Mouse (Mus musculus) spleen, adult 12 weeks (tissue): ENCODE results near the gene Add2.
"Not testable (repeated sequence)": the region's sequence is repeated elsewhere in the genome, so short reads cannot be mapped to it uniquely, and the experiment has no call there.

Experiments
- DNase-seq: peaks from one replicate; pipeline ENCODE4 v3.0.0; 2022; ENCODE audit warnings: low spot score

Add2 gene

DNA sequence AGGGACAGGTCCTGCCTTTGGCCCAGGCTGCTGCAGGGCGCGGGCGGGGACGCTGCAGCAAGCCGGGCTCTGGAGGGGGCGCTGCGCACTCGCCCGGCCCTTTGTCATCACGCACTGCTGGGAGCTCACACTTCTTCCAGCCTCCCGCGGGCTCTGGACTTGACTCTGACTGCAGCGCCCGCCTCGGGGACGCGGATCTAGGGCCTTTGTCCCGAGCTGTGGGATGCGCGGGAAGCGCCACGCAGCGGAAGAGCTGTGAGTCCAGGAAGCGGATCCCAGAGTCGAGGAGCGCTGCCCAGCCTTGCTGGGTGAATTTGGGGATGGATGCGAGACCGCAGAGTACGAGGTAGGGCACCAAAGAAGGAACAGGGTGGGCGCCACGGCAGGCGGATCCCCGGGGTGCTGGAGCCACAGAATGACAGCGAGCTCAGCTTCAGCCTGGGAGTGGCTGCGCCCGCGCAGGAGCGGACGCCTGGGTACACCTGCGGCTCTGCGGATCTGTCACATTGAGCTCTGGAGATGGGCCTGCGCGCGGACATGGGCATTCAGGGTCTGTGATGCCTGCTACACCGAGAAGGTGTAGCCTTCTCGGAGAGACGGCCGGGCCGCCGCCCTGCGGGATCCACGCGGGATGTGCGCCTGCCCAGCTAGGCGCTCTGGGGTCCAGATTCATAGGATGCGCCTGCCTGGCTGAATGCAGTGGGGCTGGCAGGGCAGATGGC, at the start of gene Add2:
Add2 (plus strand) TSS at position 81 of the 722 bp plus-strand sequence.
- DNase-seq, result no peak

DNA sequence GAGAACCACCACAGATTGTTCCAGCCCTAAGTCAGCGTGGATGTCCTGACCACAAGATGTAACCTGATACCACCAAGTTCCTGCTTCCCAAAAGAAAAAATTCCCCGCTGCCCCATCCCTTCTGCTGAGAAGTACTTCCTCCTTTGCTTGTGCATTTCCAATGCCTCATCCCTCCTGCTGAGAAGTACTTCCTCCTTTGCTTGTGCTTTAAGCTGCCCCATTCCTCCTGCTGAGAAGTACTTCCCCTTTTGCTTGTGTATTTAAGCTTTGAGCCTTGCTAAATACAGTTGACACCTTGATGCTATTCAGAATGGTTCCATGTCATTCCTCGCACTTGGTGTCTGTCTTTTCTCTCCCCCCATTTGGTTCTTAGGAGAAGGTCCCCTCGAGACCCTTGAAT, 49.7 kb upstream of the Add2 start:
- DNase-seq, result not testable (repeated sequence)

DNA sequence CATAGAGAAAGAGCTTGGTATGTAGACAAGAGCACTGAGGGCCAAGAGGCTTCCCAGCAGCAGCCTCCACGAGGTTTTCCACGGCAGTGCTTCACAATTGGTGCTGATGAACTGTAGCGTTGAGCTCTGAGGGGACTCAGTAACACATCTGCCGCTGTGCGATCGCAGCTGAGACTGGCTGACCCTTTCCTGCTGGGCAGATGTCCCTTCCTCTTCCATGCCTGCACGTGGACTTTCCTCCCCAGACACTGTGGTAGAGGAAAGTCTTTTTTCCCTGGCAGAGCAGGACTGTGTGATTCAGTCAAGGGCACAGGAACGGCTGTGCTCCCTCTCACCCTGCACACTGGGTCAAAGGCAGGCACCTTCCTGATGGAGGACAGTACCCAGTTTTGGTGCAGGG, 44.1 kb upstream of the Add2 start:
- no peak for DNase-seq

DNA sequence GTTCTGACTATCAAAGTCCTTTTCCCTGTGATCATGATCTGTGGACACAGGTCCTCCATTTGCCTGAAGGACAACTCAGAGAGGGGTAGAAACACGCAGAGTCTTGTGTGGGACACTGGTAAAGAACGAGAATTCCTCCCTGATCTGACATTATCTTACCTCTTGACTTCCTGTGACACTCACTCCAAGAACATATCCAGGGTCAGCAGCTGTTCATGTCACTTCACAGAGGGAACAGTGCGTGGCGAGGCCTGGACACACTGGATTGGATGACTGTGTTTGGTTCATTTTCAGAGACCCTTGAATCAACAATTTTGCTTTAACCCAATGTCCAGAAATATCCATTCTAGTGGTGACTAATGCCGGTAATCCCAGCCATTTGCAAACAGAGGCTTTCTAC, 38.9 kb upstream of the Add2 start:
- not testable (repeated sequence) for DNase-seq

DNA sequence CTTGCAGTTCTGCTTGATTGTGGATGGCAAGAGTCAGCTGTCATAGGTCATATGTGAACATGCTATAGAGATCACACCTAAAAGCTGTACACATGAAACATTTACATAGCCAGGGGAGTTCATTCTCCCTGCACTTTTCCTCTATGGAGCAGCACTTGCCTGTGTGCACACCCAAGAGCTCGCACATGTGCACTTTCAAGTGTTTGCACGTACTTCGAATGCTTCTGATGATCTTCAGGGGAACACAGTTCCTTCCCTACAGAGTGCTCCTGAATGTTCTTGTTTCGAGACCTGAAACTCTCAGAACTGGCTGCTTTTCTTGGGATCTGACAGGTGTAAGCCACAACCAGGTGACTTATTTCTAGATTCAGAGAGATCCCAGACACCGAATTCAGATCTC, 37.7 kb upstream of the Add2 start:
- DNase-seq, result not testable (repeated sequence)

DNA sequence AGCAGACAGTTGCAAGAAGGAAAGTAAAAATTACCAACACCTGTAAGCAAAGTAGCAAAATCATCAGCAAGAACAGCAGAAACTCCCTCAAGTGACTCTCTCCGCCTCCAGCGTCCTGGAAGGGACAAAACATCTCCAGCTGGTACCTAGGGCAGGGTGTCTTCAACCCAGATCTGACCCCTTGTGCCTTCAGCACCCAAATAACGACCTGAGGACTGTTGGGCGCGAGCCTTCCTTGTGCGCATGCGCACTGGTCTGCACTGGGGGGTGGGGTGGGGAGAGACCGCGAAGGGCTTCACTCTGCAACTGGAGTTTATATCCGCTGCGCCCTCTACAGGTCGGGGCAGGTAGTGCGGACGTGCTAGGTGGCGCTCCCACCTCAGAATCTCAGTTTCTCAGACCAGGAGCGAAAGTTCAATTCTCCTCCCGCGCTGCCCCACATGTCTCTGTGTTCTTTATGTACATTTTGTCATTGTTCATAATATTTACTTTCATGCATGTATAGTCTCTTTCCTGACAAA, 25.0 kb upstream of the Add2 start:
- DNase-seq, result peak; percentile 25

DNA sequence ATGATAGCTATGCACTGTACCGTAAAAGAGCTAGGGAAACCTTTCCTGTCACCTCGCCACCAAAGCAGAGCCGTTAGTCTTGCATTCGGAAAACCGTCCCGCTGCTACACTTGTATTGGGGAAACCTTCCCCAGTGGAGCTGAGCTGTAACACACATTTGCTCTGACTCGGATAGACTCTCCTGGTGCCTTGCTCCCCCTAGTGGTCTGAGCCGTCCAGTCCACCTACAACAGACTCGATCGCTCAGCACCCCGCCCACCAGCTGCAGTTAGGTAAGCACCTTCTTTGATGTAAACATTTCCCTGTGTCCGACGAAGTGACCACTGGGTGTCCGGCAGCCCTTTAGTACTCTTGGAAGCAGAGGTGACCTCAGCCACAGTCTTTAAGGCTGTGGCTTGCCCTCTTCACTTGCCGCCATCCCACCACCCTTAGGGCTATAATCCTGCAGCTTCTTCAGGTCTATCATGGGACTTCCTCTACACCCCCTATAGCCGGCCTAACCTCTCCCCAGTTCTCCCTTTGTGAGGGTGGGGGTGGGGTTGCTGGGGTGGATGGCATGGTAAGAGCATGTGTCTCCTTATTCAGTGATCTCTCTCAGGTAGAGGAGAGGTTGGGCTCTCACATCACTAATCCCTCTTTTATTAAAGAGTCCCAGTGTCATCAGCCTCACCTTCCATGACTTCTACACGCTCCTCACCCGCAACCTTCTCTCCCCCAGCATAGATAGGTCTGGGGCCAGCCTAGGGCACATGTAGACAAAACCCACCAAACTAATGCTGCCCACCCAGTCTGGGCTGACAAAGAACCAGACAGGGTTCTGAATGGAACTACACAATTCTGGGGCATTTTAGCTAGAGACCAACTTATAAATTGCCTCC, 24.0 kb upstream of the Add2 start:
- peak; percentile 73 for DNase-seq

DNA sequence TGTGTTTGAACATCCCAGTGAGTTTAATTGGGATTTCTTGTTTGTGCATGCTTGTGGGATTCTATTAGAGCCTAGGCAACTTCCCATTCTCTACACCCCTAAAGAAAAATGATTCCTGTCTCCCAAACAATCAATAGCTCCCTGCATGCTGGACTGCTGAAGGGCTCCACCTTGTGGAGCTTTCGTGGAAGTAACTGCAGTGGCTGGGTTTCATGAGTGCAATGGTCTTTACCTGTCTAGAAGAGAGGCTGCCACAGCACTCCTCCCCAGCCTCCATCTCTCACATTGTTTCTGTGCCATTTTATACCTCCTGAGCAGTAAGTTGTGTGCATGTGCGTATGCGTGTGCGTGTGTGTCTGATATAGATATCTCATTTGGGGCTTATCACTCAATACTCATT, 18.5 kb upstream of the Add2 start:
- DNase-seq, result peak; percentile 8

DNA sequence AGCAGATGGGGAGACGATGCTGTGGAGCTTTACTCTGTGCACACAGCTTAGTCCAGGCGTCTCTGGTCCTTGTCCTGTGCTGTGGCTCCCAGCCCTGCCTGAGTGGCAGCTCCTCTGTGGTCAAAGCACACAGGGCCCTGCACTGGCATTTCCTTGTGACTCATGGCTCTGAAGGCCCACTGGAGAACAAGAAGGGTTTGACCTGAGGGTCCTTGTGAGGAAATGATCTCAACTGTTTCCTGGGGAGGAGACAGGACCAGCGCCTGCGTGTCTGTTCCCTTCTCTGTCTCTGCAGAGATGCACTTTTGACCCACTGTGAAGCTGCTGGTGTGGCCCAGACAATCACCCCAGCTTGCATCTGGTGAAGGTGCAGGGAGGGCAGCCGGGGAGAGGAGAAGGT, 13.7 kb upstream of the Add2 start:
- not testable (repeated sequence) for DNase-seq

DNA sequence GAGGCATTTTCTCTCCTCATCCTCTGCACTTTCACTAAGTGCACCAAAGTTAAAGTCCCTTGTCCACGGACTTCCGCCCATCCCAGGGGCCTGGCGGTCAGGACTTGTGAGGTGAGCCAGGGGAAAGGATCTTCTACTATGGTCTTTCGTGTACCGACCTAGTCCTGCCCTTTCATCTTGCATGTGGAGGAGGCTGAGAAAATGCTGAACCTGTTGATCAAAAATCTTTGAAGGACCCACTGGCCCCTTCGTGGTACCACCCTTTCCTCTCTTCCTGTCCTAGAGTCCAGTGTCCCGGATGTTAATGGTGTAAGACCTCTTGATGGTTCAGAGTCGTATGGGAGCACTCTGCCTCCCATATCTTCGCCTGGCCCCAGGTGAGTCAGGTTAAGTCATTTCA, 12.6 kb upstream of the Add2 start, which contains the start of gene Figla:
Figla (plus strand) TSS at position 301 of the 400 bp plus-strand sequence.
- DNase-seq, result no peak

DNA sequence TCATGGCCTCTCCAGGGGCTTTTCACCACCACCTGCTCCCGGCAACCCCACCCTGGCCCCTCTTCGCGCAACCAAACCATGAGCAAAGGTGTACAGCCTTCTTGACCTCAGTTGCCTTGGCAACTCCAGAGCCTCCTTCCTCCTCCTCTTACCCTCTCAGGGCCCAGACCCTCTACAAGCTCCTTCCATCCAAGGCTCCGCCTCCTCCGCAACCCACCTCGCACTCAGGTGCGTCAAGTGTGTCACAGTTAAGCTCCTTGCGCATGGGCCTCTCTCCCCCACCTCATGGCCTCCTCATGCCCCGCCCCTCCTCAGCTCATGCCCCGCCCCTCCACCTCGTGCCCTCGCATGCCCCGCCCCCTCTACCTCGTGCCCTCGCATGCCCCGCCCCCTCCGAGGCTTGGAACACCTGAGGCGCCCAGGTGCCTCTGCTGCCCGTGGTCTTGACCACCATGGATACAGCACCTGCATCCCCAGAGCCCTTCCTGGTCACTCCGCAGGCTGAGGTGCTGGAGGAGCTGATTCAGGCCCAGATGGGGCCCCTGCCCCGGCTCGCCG, 11.6 kb upstream of the Add2 start:
- no peak for DNase-seq

DNA sequence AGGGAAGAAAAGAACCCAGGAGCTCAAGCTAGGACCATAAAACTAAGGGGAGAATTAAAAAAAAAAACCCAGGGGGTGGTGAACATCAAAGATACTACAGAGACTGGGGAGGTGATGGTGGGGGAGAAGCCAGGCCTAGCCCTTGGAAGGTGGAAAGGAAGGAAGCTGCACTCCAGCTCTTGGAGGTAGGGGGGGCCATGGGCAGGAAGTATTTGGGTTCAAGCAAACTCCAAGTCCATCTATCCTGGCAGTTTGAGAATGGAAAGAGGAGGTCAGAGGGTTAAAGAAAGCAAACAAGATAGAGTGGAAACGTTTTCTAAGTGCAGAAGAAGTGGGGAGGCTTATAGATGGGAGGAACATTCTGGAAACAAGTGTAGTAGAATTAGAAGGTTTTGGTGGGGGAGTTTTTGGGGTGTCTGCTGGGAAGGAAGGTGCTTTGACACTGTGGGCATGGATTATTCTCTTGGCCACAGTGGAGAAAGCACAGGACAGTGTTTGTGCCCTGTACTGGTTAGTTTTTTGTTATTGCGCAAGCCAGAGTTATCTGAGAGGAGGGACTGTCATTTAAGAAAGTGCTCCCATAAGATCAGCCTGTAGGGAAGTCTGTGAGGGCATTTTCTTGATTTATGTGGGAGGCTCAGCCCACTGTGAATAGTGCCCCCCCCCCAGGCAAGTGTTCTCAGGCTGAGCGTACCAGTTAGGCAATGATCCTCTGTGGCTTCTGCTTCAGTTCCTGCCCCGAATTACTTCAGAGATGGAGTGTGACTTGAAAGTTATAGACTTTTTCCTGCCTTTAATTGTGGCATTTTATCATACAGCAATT, 8.9 kb upstream of the Add2 start:
- DNase-seq, result no peak

DNA sequence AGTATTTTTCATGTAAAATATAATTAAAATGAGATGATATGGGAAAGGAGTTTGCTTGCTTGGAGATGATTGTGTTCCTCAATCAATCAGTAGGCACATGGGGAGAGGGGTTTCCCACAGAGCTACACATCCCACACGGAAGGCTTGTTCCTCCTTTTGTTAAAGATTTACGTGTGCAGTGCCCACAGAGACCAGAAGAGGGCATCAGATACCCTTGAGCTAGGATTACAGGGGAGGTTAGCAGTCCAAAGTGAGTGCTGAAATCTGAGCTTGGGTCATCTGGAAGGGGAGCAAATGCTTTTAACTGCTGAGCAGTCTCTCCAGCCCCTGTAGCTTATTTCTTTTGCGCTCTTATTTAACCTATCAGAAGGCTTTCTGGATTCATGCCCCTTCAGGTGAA, 7.5 kb upstream of the Add2 start:
- peak; percentile 36 for DNase-seq

DNA sequence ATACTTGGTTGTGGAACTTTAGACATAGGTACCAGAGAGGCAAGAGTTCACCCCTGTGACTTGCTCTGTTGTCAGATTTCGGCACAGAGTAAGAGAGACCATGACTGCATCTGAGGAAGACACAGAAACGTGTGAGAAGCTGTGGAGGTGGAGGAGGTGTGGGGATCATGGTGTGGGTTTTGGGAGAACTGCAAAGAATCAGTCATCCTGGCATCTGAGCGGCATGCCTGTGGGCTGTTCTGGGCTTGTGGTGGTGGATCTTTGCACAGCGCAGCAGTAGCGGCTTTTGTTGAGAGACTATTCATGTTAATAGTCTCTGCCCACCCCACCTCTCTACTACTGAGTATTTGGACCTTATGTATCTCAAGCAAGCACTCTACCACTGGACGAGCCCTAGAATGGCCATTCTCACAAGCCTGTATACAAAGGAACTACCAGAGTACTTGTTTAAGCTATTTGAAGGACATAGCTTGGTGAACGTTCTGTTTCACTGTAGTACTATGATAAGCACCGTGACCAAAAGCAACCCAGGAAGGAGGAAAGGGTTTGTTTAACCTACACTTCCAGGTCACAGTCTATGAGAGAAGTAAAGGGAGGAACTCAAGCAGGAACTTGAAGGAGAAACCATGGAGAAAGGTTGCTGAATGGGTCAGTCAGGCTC, 1.7 kb upstream of the Add2 start:
- no peak for DNase-seq

DNA sequence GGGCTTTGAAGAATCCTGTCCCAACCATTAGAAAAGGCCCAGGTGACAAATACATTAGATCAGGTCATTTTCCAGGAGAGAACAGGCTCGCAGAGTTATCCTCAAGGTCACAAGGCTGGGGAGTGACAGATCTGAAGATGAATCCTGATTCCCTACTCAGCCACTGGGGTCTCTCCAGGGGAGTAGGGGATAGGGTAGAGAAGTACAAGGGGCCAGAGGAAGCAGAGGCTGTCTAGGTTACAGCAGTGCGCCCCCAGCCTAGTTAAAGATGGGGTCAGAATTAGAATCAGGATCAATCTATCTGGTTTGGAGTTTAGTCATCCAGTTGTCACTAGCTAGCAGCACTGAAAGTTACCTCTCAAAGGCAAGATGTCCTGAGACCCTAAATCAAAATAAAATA, 331 bp upstream of the Add2 start:
- DNase-seq, result no peak

DNA sequence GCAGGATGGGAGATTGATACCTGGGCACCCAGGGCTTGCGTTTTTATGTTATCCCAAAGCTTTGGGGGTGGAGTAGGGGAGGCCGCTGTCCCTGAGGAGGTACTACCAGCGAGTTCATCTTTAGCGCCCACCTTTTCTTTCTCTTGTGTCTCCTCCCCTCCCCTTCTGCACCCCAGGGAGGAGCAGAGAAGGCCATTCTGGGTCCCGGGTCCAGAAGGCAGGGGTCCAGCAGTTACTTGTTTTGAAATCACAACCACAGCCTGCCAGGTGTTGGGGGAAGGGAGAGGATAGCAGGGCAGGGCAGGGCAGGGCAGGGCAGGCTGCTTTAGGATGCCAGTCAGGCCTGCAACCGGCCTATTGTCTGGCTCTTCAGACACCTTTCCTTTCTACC, 837 bp downstream of the Add2 start:
- DNase-seq, result no peak

DNA sequence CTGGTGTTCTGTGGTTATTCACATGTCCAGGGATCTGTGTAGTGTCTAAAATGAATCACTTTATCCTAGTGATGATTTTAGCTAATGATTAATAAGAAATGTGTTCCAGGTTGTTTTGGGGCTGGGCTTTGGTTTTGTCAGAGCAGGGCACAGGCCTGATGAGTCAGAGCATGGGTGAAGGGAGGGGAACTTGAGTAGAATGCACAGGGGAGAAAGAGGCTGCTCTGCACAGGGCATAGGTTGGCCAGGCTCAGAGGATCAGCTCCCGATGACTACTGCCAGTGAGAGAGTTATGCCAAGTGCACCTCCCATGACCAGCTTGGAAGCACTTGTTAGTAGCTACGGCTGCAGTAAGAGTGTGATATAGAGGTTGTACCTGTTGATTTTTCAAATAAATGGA, 3.0 kb downstream of the Add2 start:
- no peak for DNase-seq

DNA sequence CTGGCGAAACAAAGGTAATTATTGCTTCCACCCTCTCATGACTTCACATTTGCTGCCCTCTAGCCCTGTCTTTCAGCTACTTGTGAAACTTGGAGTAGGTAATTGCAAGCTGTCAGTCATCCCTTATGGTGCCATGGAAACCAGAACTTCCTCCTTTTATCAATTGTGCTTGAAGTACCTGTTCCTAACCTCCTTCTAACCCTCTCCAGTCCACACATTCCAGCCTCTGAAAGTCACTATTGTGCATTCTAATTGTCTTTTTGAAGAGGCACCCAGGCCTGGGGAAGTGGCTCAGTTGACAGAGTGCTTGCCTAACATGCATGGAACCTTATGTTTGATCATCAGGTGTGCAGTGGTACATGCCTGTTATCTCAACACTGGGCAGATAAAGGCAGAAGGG, 5.2 kb downstream of the Add2 start:
- DNase-seq, result no peak

DNA sequence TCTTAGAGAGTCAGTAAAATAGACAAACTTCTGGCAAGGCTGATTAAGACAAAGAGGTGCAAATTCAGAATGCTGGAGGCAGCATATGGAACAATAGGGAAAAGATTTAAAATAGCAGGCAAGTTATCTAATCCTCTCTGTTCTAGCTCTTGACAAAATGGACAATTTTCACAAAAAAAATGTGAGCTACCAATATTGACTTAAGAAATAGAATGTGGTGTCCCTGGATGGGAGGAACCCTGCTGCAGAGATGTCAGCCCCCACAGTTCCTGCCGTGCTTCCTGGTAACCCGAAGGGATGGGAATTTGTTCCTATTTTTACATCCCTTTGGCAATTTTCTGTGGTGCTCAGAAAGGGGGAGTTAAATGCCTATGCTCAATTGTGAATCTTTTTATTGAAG, 10.4 kb downstream of the Add2 start:
- no peak for DNase-seq

DNA sequence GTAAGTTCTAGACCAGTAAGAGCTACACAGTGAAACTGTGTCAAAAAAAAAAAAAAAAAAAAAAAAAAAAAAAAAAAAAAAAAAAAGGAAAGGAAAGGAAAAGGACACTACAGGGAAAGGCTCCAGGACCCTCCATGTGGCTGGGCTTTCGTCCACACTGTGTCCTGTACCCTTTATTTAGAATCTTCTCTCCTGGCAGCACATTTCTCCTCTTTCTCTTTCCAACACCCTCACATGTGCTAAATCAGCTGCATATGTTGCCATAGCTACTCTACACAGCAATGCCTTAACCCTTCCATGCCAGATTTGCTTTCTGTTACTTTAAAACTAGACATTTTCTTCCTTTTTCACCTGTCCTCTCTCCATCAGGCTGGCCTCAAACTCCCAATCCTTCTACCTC, 11.7 kb downstream of the Add2 start:
- no peak for DNase-seq

DNA sequence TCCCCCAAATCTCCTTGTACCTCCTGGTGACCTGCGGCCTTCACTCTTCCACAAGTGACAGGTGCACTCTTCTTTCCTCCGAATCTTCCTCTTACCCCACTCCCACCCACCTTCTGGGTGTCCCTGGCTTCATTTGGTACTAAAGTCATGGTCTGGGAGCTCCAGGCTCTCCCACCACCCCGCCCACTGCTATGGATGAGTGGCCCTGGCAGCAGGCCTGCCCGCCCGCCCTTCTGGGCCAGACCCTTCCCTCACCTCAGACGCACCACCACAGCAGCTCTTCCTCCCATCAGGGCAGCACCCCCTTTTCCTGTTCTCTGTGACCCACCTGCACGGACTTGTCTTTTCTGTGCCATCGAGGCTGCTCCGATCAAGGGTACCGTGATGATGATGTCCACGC, 19.0 kb downstream of the Add2 start:
- DNase-seq, result no peak
